Mouse (Mus musculus) limb, embryonic 15.5 days (tissue): ENCODE data around the gene Rac2. TPM values are rescaled to one million over a fixed set of nuclear protein-coding genes. Genes with fewer than 3 reads are reported as not detected.

Source experiments
- ATAC-seq: fragments of 200-750 bp; cut with Nextera tagmentation; 2 replicates; pipeline ENCODE4 v1.8.0; 2017; ENCODE audit warnings: low read depth, moderate TSS enrichment; ENCODE audit not compliant: insufficient number of reproducible peaks, low FRiP score, low TSS enrichment
- H3K27ac ChIP-seq: fragments of 300-500 bp; sonication (generic); 2 replicates; pipeline ENCODE4 v1.5.1; 2015; ENCODE audit warnings: moderate library complexity, mild to moderate bottlenecking, inconsistent platforms
- H3K27me3 ChIP-seq: fragments of 300-500 bp; sonication (generic); 2 replicates; pipeline ENCODE4 v1.6.1; 2015; ENCODE audit warnings: inconsistent platforms
- H3K36me3 ChIP-seq: fragments of 300-500 bp; sonication (generic); 2 replicates; pipeline ENCODE4 v1.6.1; 2015; ENCODE audit warnings: inconsistent platforms
- H3K4me1 ChIP-seq: fragments of 300-500 bp; sonication (generic); 2 replicates; pipeline ENCODE4 v1.6.1; 2015; ENCODE audit warnings: inconsistent platforms
- H3K4me2 ChIP-seq: fragments of 300-500 bp; sonication (generic); 2 replicates; pipeline ENCODE4 v1.6.1; 2015; ENCODE audit warnings: mild to moderate bottlenecking, inconsistent platforms
- H3K4me3 ChIP-seq: fragments of 300-500 bp; sonication (generic); 2 replicates; pipeline ENCODE4 v1.5.1; 2015; ENCODE audit warnings: mild to moderate bottlenecking, inconsistent platforms
- H3K9ac ChIP-seq: fragments of 300-500 bp; sonication (generic); 2 replicates; pipeline ENCODE4 v1.6.1; 2015; ENCODE audit warnings: inconsistent platforms
- H3K9me3 ChIP-seq: fragments of 300-500 bp; sonication (generic); 2 replicates; pipeline ENCODE4 v1.6.1; 2016; ENCODE audit warnings: inconsistent platforms
- WGBS: fragments of 180-500 bp; shearing (Covaris S2); methylation state at CpG from one replicate; pipeline ENCODE4 v1.1.7; 2015; 5-methylcytosine and 5-hydroxymethylcytosine counted together
- polyA plus RNA-seq: library from polyadenylated mRNA; unstranded; fragments of >200 nt; fragmentation: Nextera tagmentation; extraction: Ambion mirVana; gene quantifications from 2 replicates; pipeline ENCODE4 v1.2.1, GENCODE M21; 2015

Rac2 gene
- polyA plus RNA-seq, 1 experiment from 2014 or later: 37.0 TPM

DNA sequence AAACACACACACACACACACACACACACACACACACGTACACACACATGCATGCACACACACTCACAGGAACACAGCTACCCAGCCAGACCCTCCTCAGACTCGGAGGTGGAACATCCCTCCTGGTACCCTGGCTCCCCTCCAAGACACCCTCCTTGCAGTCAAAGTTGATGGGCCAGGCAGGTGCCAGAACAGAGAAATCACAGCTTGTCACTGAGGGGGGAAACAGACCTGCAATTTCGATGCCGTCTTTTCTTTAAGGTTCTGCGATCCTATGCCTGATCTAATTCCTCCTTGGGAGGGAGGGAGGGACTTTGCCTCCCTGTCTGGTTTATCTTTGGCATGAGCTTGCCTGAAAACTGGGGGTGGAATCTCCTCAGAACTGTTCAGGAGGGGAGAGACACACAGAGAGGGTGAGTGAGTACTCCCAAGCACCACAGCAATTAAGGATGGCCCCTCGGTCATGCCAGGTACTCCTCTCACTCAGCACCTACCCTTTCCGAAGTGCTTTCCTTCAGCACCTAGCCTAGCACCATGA is 29.7 kb downstream of the Rac2 start:
- H3K9me3 ChIP-seq: no peaks in the 10 kb centered on the region
- no peaks in the 10 kb centered on the region for H3K36me3 ChIP-seq
- ATAC-seq: no peak
- whole genome bisulfite sequencing: 51% methylated on average over 7 of the region's 7 CpGs
- no peak overlapping the region for H3K4me2 ChIP-seq
- H3K9ac ChIP-seq: 0 out of 2 replicates have a peak overlapping the region, but pooled peaks have one; percentile 14
- peaks cover 39% of the 10 kb centered on the region; the same call in 1 of the 2 replicates for H3K27me3 ChIP-seq
- no peak overlapping the region for H3K27ac ChIP-seq
- H3K4me3 ChIP-seq: no peak overlapping the region
- peaks cover 12% of the 10 kb centered on the region; the same call in 1 of the 2 replicates for H3K4me1 ChIP-seq

- Histone ChIP-seq H3K4me1 (peaks cover 12% of the 10 kb centered on the region; the same call in 1 of the 2 replicates), H3K27ac (no peak overlapping the region), H3K27me3 (peaks cover 39% of the 10 kb centered on the region; the same call in 1 of the 2 replicates), H3K36me3 (no peaks in the 10 kb centered on the region), H3K9ac (0 out of 2 replicates have a peak overlapping the region, but pooled peaks have one; percentile 14), H3K9me3 (no peaks in the 10 kb centered on the region), H3K4me3 (no peak overlapping the region), H3K4me2 (no peak overlapping the region)
- WGBS: 41% methylated on average over 3 of the region's 3 CpGs
- no peak for ATAC-seq
These were observed 30.4 kb downstream of the Rac2 start for GRCm38 (mm10) chr15:78542098-78542766.

GRCm38 (mm10) chr15:78541606-78542005 is 31.0 kb downstream of the Rac2 start:
- H3K9ac ChIP-seq: no peak overlapping the region
- H3K9me3 ChIP-seq: no peaks in the 10 kb centered on the region
- H3K36me3 ChIP-seq: no peaks in the 10 kb centered on the region
- H3K27me3 ChIP-seq: peaks cover 39% of the 10 kb centered on the region; the same call in 1 of the 2 replicates
- H3K4me2 ChIP-seq: no peak overlapping the region
- H3K4me3 ChIP-seq: no peak overlapping the region
- H3K27ac ChIP-seq: no peak overlapping the region
- no peak for ATAC-seq
- peaks cover 12% of the 10 kb centered on the region; the same call in 1 of the 2 replicates for H3K4me1 ChIP-seq
- WGBS: 47% methylated on average over 3 of the region's 3 CpGs

- no peak overlapping the region for H3K27ac ChIP-seq
- ATAC-seq: no peak
- no peak overlapping the region for H3K4me2 ChIP-seq
- H3K4me3 ChIP-seq: no peak overlapping the region
- no peak overlapping the region for H3K9ac ChIP-seq
- no peaks in the 10 kb centered on the region for H3K36me3 ChIP-seq
- 78% methylated on average over 3 of the region's 3 CpGs for WGBS
- no peaks in the 10 kb centered on the region for H3K9me3 ChIP-seq
- H3K27me3 ChIP-seq: peaks cover 39% of the 10 kb centered on the region; the same call in 1 of the 2 replicates
- peaks cover 12% of the 10 kb centered on the region; the same call in 1 of the 2 replicates for H3K4me1 ChIP-seq
These were observed 31.5 kb downstream of the Rac2 start for GRCm38 (mm10) chr15:78541036-78541435.

DNA sequence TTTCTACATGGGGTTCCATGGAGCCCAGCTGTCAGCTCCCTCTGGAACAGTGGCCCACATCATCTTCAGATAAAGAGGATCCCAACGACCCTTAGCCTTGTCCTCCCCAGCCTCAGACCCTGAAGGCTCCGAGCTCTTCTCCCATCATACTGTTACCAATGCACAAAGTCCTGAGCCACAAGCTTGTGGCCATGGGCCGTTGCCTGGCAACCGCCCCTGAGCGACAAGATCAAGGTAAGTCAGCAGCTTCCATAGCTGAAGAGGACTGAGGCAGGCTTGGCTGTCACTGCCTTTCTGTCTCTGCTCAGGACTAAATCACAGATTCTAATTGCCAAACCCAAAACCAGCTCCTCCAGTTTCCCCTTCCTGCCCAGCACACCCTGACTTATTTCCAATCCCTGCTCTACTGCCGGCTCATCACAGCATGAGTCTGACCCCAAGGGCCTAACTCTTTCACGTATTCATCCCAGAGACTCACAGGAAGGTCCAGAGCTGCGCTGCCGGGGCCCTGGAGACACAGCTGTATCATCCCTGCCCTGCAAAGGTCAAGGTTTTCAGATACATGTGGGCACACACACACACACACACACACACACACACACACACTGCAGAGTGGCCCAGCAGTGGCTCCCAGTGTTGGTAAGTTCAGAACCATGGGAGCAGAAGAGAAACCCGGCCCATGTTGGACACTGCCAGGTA is 36.7 kb downstream of the Rac2 start:
- no peak overlapping the region for H3K4me3 ChIP-seq
- H3K4me2 ChIP-seq: no peak overlapping the region
- no peak overlapping the region for H3K9ac ChIP-seq
- H3K27ac ChIP-seq: no peak overlapping the region
- no peaks in the 10 kb centered on the region for H3K36me3 ChIP-seq
- peaks cover 14% of the 10 kb centered on the region for H3K4me1 ChIP-seq
- ATAC-seq: no peak
- no peaks in the 10 kb centered on the region for H3K9me3 ChIP-seq
- H3K27me3 ChIP-seq: peaks cover 13% of the 10 kb centered on the region; the same call in 1 of the 2 replicates
- WGBS: 59% methylated on average over 10 of the region's 10 CpGs

GRCm38 (mm10) chr15:78533346-78533835 is 39.2 kb downstream of the Rac2 start:
- Histone ChIP-seq H3K4me1 (peaks cover 37% of the 10 kb centered on the region), H3K27ac (no peak overlapping the region), H3K9ac (no peak overlapping the region), H3K4me3 (no peak overlapping the region), H3K27me3 (no peaks in the 10 kb centered on the region), H3K9me3 (no peaks in the 10 kb centered on the region), H3K4me2 (no peak overlapping the region), H3K36me3 (no peaks in the 10 kb centered on the region)
- WGBS: 73% methylated on average over 10 of the region's 10 CpGs
- no peak for ATAC-seq

DNA sequence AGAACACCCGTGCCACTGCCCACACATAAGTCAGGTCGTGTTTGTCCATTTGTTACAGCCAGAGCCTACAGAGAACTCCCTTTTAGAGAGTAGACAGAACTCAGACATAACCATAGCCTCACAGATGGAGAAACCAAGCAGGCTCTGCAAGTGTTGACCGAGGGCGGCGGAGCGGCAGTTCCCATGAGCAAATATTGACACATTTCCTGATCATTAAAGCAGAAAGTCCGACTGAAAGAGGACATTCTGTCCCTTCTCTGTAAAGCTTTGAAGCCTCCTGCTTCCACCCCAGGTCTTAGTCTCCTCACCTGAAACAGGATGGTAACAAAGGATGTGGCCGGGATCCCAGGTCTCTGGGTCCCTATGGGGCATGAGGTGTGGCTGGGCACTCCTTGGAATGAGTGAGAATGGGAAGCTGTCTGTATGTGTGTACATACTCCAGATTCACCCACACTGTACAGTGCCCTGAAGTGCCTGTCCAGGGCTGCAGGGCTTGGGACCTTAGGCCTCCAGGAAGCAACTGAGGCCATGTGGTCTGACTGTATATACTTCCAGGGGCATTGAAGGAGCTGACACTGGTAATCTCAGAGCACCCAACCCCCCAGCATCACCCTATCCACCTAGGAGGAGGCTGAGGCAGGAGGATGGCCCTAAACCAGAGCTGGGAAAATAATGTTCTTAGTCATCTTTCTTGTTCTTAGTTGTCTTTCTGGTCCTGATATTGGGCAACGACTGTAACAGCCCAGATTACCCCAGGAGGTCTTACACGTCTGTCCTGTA is 39.8 kb downstream of the Rac2 start:
- Histone ChIP-seq H3K4me2 (no peak overlapping the region), H3K36me3 (no peaks in the 10 kb centered on the region), H3K27me3 (no peaks in the 10 kb centered on the region), H3K27ac (peak overlapping the region; percentile 73), H3K9me3 (no peaks in the 10 kb centered on the region), H3K4me3 (no peak overlapping the region), H3K4me1 (peaks cover 42% of the 10 kb centered on the region), H3K9ac (no peak overlapping the region)
- no peak for ATAC-seq
- WGBS: 64% methylated on average over 10 of the region's 10 CpGs

GRCm38 (mm10) chr15:78531901-78532469 is 40.6 kb downstream of the Rac2 start:
- peak overlapping the region; percentile 28; the same call in 1 of the 2 replicates for H3K9ac ChIP-seq
- WGBS: under 1% methylated on average over 25 of the region's 25 CpGs
- H3K9me3 ChIP-seq: no peaks in the 10 kb centered on the region
- peak overlapping the region; percentile 82 for H3K27ac ChIP-seq
- H3K4me3 ChIP-seq: peak overlapping the region; percentile 32
- peak overlapping the region; percentile 56 for H3K4me2 ChIP-seq
- no peaks in the 10 kb centered on the region for H3K36me3 ChIP-seq
- peak; percentile 80 for ATAC-seq
- no peaks in the 10 kb centered on the region for H3K27me3 ChIP-seq
- H3K4me1 ChIP-seq: peaks cover 46% of the 10 kb centered on the region

- 0 out of 2 replicates have a peak, but pooled peaks cover 1% of the 10 kb centered on the region for H3K36me3 ChIP-seq
- 66% methylated on average over 4 of the region's 4 CpGs for WGBS
- H3K9ac ChIP-seq: no peak overlapping the region
- no peaks in the 10 kb centered on the region for H3K27me3 ChIP-seq
- H3K9me3 ChIP-seq: no peaks in the 10 kb centered on the region
- peak overlapping the region; percentile 56; the same call in 1 of the 2 replicates for H3K4me2 ChIP-seq
- peak overlapping the region; percentile 82 for H3K27ac ChIP-seq
- H3K4me1 ChIP-seq: peaks cover 46% of the 10 kb centered on the region
- ATAC-seq: no peak
- peak overlapping the region; percentile 32; the same call in 1 of the 2 replicates for H3K4me3 ChIP-seq
These were observed 41.2 kb downstream of the Rac2 start for GRCm38 (mm10) chr15:78531451-78531720.

- peaks cover 46% of the 10 kb centered on the region for H3K4me1 ChIP-seq
- 69% methylated on average over 17 of the region's 17 CpGs for WGBS
- peak within 1 kb of the TSS; percentile 28; the same call in 1 of the 2 replicates for H3K9ac ChIP-seq
- ATAC-seq: no peak
- H3K9me3 ChIP-seq: no peaks in the 10 kb centered on the region
- no peaks in the 10 kb centered on the region for H3K27me3 ChIP-seq
- H3K4me3 ChIP-seq: peak within 1 kb of the TSS; percentile 32
- H3K4me2 ChIP-seq: peak within 1 kb of the TSS; percentile 56
- H3K36me3 ChIP-seq: 0 out of 2 replicates have a peak, but pooled peaks cover 3% of the 10 kb centered on the region
- H3K27ac ChIP-seq: peak within 1 kb of the TSS; percentile 82
These were observed 41.7 kb downstream of the Rac2 start, which contains the start of gene C1qtnf6 for GRCm38 (mm10) chr15:78530671-78531450. Gene C1qtnf6, minus strand, starts transcription at chr15:78531416.
